Mouse (Mus musculus): Measurements from ENCODE around the gene Btbd35f3. TPM values are rescaled to one million over a fixed set of nuclear protein-coding genes. Genes with fewer than 3 reads are reported as not detected.

Gene Btbd35f3
- total RNA-seq (2023), result not detected in 2 replicates

DNA sequence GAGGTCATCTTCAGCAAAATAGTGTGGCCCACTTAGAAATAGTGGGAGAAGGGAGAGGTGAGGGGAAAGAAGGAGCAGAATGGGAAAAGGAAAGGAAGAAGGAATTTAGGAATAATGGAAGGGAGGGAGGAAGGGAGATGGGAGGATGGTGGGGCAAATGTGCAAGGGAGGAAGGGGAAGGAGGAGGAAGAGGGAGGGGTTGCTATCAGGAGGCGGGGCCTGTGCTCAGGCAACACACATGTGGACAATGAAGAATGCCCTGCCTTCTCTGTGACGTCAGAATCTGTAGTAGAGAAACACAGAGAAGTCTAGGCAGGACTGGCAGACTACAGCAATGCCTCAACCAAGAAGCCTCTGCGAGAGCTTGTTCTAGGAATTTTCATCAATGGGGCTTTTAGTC, at the start of gene Btbd35f3:
TSS of gene Btbd35f3 (plus strand) at position 301 of the 400 bp plus-strand sequence.

Other genes with a start within 250 kb of the Btbd35f3 start
- gene Btbd35f16, start 80.7 kb upstream of the Btbd35f3 start, total RNA-seq (2023), result not detected in 2 replicates
- gene Btbd35f28, start 158.9 kb downstream of the Btbd35f3 start, total RNA-seq (2023), result not detected in 2 replicates

Measured in neutrophil, adult 65 days (primary cell).